Mouse (Mus musculus) brain, embryonic 14.5 days (tissue): ENCODE results near the gene Saxo1.

Source experiments
- CTCF ChIP-seq: fragments of 200-500 bp; IDR thresholded peaks from 2 replicates; pipeline ENCODE4 v1.5.1; 2012; ENCODE audit warnings: inconsistent platforms, mild to moderate bottlenecking, moderate library complexity, borderline replicate concordance; ENCODE audit not compliant: insufficient read depth, insufficient read length; ENCODE audit errors: extremely low read depth
- POLR2A ChIP-seq: fragments of 200-500 bp; IDR thresholded peaks from 2 replicates; pipeline ENCODE4 v1.6.1; 2012; ENCODE audit warnings: mild to moderate bottlenecking, inconsistent platforms, borderline replicate concordance; ENCODE audit not compliant: poor library complexity, insufficient read depth, insufficient read length, severe bottlenecking; ENCODE audit errors: extremely low read depth

DNA sequence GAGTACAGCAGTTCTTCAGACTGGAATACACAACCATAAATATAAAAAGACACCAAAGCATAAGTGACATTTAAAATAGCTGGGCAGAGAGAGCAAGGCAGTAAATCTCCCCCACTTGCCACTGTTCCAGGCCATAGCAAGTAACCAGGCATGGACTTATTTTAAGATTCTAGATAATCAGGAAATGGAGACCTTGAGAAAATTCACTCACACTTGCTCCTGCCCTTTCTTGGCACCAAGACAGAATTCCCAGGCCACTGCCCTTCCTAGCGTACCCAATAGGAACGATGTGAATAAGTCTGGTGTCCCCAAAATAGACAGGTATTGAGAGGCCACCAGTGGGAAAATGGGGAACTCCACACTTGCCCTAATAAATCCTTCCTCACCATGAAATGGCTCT is 160.7 kb downstream of the Saxo1 start:
- TF ChIP-seq POLR2A (no peak), CTCF (no peak)
